Mouse (Mus musculus) megakaryocyte, embryonic 14.5 days (primary cell): ENCODE measurements around the gene Clnk.

Experiments
- FLI1 ChIP-seq: IDR thresholded peaks from 2 replicates; pipeline ENCODE4 v1.6.1; 2012; ENCODE audit warnings: low read length, inconsistent platforms, mixed read lengths
- GATA1 ChIP-seq: IDR thresholded peaks from 3 replicates; pipeline ENCODE4 v1.6.1; 2012; ENCODE audit warnings: mixed read lengths, low read length, inconsistent platforms, borderline replicate concordance

DNA sequence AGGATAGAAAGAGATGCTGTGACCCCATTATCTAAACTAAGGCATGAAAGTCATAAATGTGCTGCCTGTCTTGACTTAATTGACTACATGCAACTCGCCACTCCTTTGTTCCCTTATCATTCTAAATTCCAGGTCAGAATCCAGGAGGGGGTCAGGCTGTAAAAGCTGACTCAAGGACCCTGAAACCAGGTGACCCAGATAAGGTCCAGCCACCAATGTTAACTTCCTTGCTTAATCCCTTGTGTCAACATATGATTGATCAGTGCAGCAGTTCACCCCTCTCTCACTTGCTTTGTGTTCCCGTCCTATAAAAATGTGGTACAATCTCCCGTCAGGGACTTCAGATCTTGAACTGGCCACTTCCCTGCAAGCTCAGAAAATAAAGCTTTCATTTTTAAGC lies 31.1 kb downstream of the Clnk start:
- no peak for TF ChIP-seq GATA1
- no peak for TF ChIP-seq FLI1
